Mouse (Mus musculus): ENCODE measurements around the gene Lrrc36. TPM values are rescaled to one million over a fixed set of nuclear protein-coding genes. Genes with fewer than 3 reads are reported as not detected.

Gene Lrrc36
- total and polyA plus RNA-seq, 2 experiments from 2014 or later, result 0.93 to 0.99 TPM

GRCm38 (mm10) chr8:105476161-105476560 lies 62.8 kb downstream of the Lrrc36 start:
- WGBS, result 94% methylated on average over 7 of the region's 7 CpGs
- no peak overlapping the region for H3K4me2 ChIP-seq (ENCODE audit: low read depth, low read length, poor library complexity, severe bottlenecking)
- no peak for DNase-seq (ENCODE audit: low spot score)

GRCm38 (mm10) chr8:105476628-105477413 lies 63.5 kb downstream of the Lrrc36 start:
- no peak for DNase-seq (ENCODE audit: low spot score)
- TF ChIP-seq CTCF (IDR thresholded peaks at IDR 0.05), result peak; percentile 84
- WGBS, result 46% methylated on average over 25 of the region's 25 CpGs

More at GRCm38 (mm10) chr8:105476161-105476560, 62.8 kb downstream of the Lrrc36 start:
- no peak overlapping the region for H3K9ac ChIP-seq (replicated peaks; ENCODE audit: low read length, poor library complexity, severe bottlenecking)
- no peak for ATAC-seq (ENCODE audit: low FRiP score)
- H3K27me3 ChIP-seq (ENCODE audit: insufficient read depth, low read length), result no peaks in the 10 kb centered on the region
- no peaks in the 10 kb centered on the region for H3K9me3 ChIP-seq (ENCODE audit: low read length)
- TF ChIP-seq CTCF (IDR thresholded peaks at IDR 0.05), result no peak
- peaks cover 15% of the 10 kb centered on the region; the same call in 1 of the 2 replicates for H3K36me3 ChIP-seq (ENCODE audit: insufficient read depth, low read length)
- no peak overlapping the region for H3K27ac ChIP-seq (ENCODE audit: low read depth, low read length)
- H3K4me3 ChIP-seq (ENCODE audit: low read depth, low read length), result no peak overlapping the region
- peaks cover 5% of the 10 kb centered on the region for H3K4me1 ChIP-seq (ENCODE audit: insufficient read depth, low read length)

GRCm38 (mm10) chr8:105477792-105478191 lies 64.4 kb downstream of the Lrrc36 start:
- Histone ChIP-seq H3K9ac (replicated peaks; ENCODE audit: low read length, poor library complexity, severe bottlenecking) (no peak overlapping the region), H3K27me3 (ENCODE audit: insufficient read depth, low read length) (no peaks in the 10 kb centered on the region), H3K4me2 (ENCODE audit: low read depth, low read length, poor library complexity, severe bottlenecking) (no peak overlapping the region), H3K36me3 (ENCODE audit: insufficient read depth, low read length) (peaks cover 15% of the 10 kb centered on the region; the same call in 1 of the 2 replicates), H3K27ac (ENCODE audit: low read depth, low read length) (no peak overlapping the region), H3K4me3 (ENCODE audit: low read depth, low read length) (no peak overlapping the region), H3K4me1 (ENCODE audit: insufficient read depth, low read length) (peaks cover 5% of the 10 kb centered on the region), H3K9me3 (ENCODE audit: low read length) (no peaks in the 10 kb centered on the region)
- 83% methylated on average over 3 of the region's 3 CpGs for WGBS
- no peak for DNase-seq (ENCODE audit: low spot score)
- TF ChIP-seq CTCF (IDR thresholded peaks at IDR 0.05), result no peak
- ATAC-seq (ENCODE audit: low FRiP score), result no peak

More at GRCm38 (mm10) chr8:105476628-105477413, 63.5 kb downstream of the Lrrc36 start:
- no peak overlapping the region for H3K4me2 ChIP-seq (ENCODE audit: low read depth, low read length, poor library complexity, severe bottlenecking)
- H3K4me3 ChIP-seq (ENCODE audit: low read depth, low read length), result no peak overlapping the region
- no peaks in the 10 kb centered on the region for H3K27me3 ChIP-seq (ENCODE audit: insufficient read depth, low read length)
- H3K9me3 ChIP-seq (ENCODE audit: low read length), result no peaks in the 10 kb centered on the region
- ATAC-seq (ENCODE audit: low FRiP score), result no peak
- no peak overlapping the region for H3K9ac ChIP-seq (replicated peaks; ENCODE audit: low read length, poor library complexity, severe bottlenecking)
- peaks cover 5% of the 10 kb centered on the region for H3K4me1 ChIP-seq (ENCODE audit: insufficient read depth, low read length)
- no peak overlapping the region for H3K27ac ChIP-seq (ENCODE audit: low read depth, low read length)
- H3K36me3 ChIP-seq (ENCODE audit: insufficient read depth, low read length), result peaks cover 18% of the 10 kb centered on the region; the same call in 1 of the 2 replicates

- H3K4me1 ChIP-seq (ENCODE audit: insufficient read depth, low read length), result no peaks in the 10 kb centered on the region
- no peak for TF ChIP-seq CTCF (IDR thresholded peaks at IDR 0.05)
- 36% methylated on average over 2 of the region's 2 CpGs for WGBS
- H3K9me3 ChIP-seq (ENCODE audit: low read length), result no peaks in the 10 kb centered on the region
- DNase-seq (ENCODE audit: low spot score) (no peak), ATAC-seq (ENCODE audit: low FRiP score) (no peak)
- no peak overlapping the region for H3K27ac ChIP-seq (ENCODE audit: low read depth, low read length)
- H3K9ac ChIP-seq (replicated peaks; ENCODE audit: low read length, poor library complexity, severe bottlenecking), result no peak overlapping the region
- no peak overlapping the region for H3K4me3 ChIP-seq (ENCODE audit: low read depth, low read length)
- H3K27me3 ChIP-seq (ENCODE audit: insufficient read depth, low read length), result no peaks in the 10 kb centered on the region
- no peak overlapping the region for H3K4me2 ChIP-seq (ENCODE audit: low read depth, low read length, poor library complexity, severe bottlenecking)
- peaks cover 13% of the 10 kb centered on the region; the same call in 1 of the 2 replicates for H3K36me3 ChIP-seq (ENCODE audit: insufficient read depth, low read length)
Measured at GRCm38 (mm10) chr8:105481013-105481412, 67.6 kb downstream of the Lrrc36 start.

GRCm38 (mm10) chr8:105481453-105481852 lies 68.1 kb downstream of the Lrrc36 start:
- no peak overlapping the region for H3K4me3 ChIP-seq (ENCODE audit: low read depth, low read length)
- H3K4me1 ChIP-seq (ENCODE audit: insufficient read depth, low read length), result no peaks in the 10 kb centered on the region
- WGBS, result 67% methylated on average over 6 of the region's 6 CpGs
- DNase-seq (ENCODE audit: low spot score) (no peak), ATAC-seq (ENCODE audit: low FRiP score) (no peak)
- TF ChIP-seq CTCF (IDR thresholded peaks at IDR 0.05), result peak; percentile 75
- H3K9ac ChIP-seq (replicated peaks; ENCODE audit: low read length, poor library complexity, severe bottlenecking), result no peak overlapping the region
- H3K4me2 ChIP-seq (ENCODE audit: low read depth, low read length, poor library complexity, severe bottlenecking), result no peak overlapping the region
- H3K27ac ChIP-seq (ENCODE audit: low read depth, low read length), result no peak overlapping the region
- H3K27me3 ChIP-seq (ENCODE audit: insufficient read depth, low read length), result no peaks in the 10 kb centered on the region
- H3K36me3 ChIP-seq (ENCODE audit: insufficient read depth, low read length), result peaks cover 9% of the 10 kb centered on the region; the same call in 1 of the 2 replicates
- no peaks in the 10 kb centered on the region for H3K9me3 ChIP-seq (ENCODE audit: low read length)

- Histone ChIP-seq H3K9me3 (ENCODE audit: low read length) (no peaks in the 10 kb centered on the region), H3K4me1 (ENCODE audit: insufficient read depth, low read length) (no peaks in the 10 kb centered on the region), H3K4me3 (ENCODE audit: low read depth, low read length) (no peak overlapping the region), H3K27ac (ENCODE audit: low read depth, low read length) (no peak overlapping the region), H3K36me3 (ENCODE audit: insufficient read depth, low read length) (peaks cover 8% of the 10 kb centered on the region; the same call in 1 of the 2 replicates), H3K27me3 (ENCODE audit: insufficient read depth, low read length) (no peaks in the 10 kb centered on the region), H3K9ac (replicated peaks; ENCODE audit: low read length, poor library complexity, severe bottlenecking) (no peak overlapping the region), H3K4me2 (ENCODE audit: low read depth, low read length, poor library complexity, severe bottlenecking) (no peak overlapping the region)
- WGBS, result 90% methylated on average over 8 of the region's 8 CpGs
- no peak for TF ChIP-seq CTCF (IDR thresholded peaks at IDR 0.05)
- DNase-seq (ENCODE audit: low spot score) (no peak), ATAC-seq (ENCODE audit: low FRiP score) (no peak)
Measured at GRCm38 (mm10) chr8:105482123-105482522, 68.8 kb downstream of the Lrrc36 start.

All from midbrain, postnatal 0 days (tissue).